Mouse (Mus musculus) olfactory bulb, adult 2 months (tissue): Measurements from ENCODE around the gene Lsm5.

Experiments used
- CTCF ChIP-seq: fragments of 200-500 bp; IDR thresholded peaks from 2 replicates; pipeline ENCODE4 v1.5.1; 2012; ENCODE audit warnings: low read depth, mild to moderate bottlenecking, low read length, moderate library complexity; ENCODE audit not compliant: insufficient read depth
- POLR2A ChIP-seq: fragments of 200-500 bp; IDR thresholded peaks from 2 replicates; pipeline ENCODE4 v1.6.1; 2012; ENCODE audit warnings: mild to moderate bottlenecking, low read depth, low read length, moderate library complexity; ENCODE audit not compliant: insufficient read depth

DNA sequence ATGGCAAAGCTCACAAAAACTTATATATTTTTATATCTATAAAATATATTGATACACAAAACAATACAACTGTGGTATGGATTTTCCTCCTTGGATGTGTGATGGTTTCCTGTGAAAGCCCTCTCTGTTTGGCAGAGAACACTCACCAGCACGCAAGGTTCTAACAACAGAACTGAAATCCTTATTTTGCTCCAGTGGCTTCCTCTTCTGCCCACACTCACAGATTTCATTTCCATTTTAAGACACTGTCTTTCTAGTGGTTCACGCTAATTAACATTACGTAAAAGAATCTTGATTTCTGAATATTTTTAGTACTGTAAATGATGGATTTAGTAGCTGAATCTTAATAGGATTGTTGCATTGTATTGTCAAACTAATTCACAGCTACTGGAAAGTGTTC lies 16.3 kb downstream of the Lsm5 start:
- no peak for TF ChIP-seq CTCF
- no peak for TF ChIP-seq POLR2A
